Mouse (Mus musculus) olfactory bulb, adult 2 months (tissue): ENCODE data around the gene Rptor.

Experiments
- CTCF ChIP-seq: fragments of 200-500 bp; IDR thresholded peaks from 2 replicates; pipeline ENCODE4 v1.5.1; 2012; ENCODE audit warnings: low read depth, mild to moderate bottlenecking, low read length, moderate library complexity; ENCODE audit not compliant: insufficient read depth
- POLR2A ChIP-seq: fragments of 200-500 bp; IDR thresholded peaks from 2 replicates; pipeline ENCODE4 v1.6.1; 2012; ENCODE audit warnings: mild to moderate bottlenecking, low read depth, low read length, moderate library complexity; ENCODE audit not compliant: insufficient read depth

GRCm38 (mm10) chr11:119801855-119802254 lies 199.2 kb downstream of the Rptor start:
- no peak for TF ChIP-seq CTCF
- no peak for TF ChIP-seq POLR2A
